Mouse (Mus musculus) hindbrain, embryonic 16.5 days (tissue): ENCODE measurements around the gene Bak1. TPM values are rescaled to one million over a fixed set of nuclear protein-coding genes. Genes with fewer than 3 reads are reported as not detected.

Experiments used
- ATAC-seq: fragments of 200-750 bp; cut with Nextera tagmentation; 2 replicates; pipeline ENCODE4 v1.8.0; 2017; ENCODE audit warnings: moderate TSS enrichment, moderate library complexity
- H3K27ac ChIP-seq: fragments of 300-500 bp; sonication (generic); 2 replicates; pipeline ENCODE4 v1.5.1; 2014; ENCODE audit warnings: low read depth, mild to moderate bottlenecking, control low read depth, low read length, moderate library complexity
- H3K27me3 ChIP-seq: fragments of 300-500 bp; sonication (generic); replicated peaks from 2 replicates; pipeline ENCODE4 v1.6.1; 2014; ENCODE audit warnings: low read length; ENCODE audit not compliant: control insufficient read depth, insufficient read depth
- H3K36me3 ChIP-seq: fragments of 300-500 bp; sonication (generic); 2 replicates; pipeline ENCODE4 v1.6.1; 2014; ENCODE audit warnings: mild to moderate bottlenecking, low read length, moderate library complexity, mixed read lengths; ENCODE audit not compliant: control insufficient read depth, insufficient read depth
- H3K4me1 ChIP-seq: fragments of 300-500 bp; sonication (generic); 2 replicates; pipeline ENCODE4 v1.6.1; 2014; ENCODE audit warnings: low read depth, low read length; ENCODE audit not compliant: control insufficient read depth, insufficient read depth
- H3K4me2 ChIP-seq: fragments of 300-500 bp; sonication (generic); 2 replicates; pipeline ENCODE4 v1.6.1; 2014; ENCODE audit warnings: mild to moderate bottlenecking, low read length, control low read depth, moderate library complexity
- H3K4me3 ChIP-seq: fragments of 300-500 bp; sonication (generic); 2 replicates; pipeline ENCODE4 v1.5.1; 2014; ENCODE audit warnings: mild to moderate bottlenecking, low read length, control low read depth, moderate library complexity
- H3K9ac ChIP-seq: fragments of 300-500 bp; sonication (generic); 2 replicates; pipeline ENCODE4 v1.6.1; 2014; ENCODE audit warnings: low read depth, mild to moderate bottlenecking, control low read depth, low read length, moderate library complexity
- H3K9me3 ChIP-seq: fragments of 300-500 bp; sonication (generic); 2 replicates; pipeline ENCODE4 v1.6.1; 2014; ENCODE audit warnings: mild to moderate bottlenecking, low read length, moderate library complexity; ENCODE audit not compliant: control insufficient read depth
- WGBS: fragments of 180-500 bp; shearing (Covaris S2); extraction: QIAGEN DNeasy Blood & Tissue Kit; methylation state at CpG from one replicate; pipeline ENCODE4 v1.1.7; 2014; 5-methylcytosine and 5-hydroxymethylcytosine counted together
- polyA plus RNA-seq: library from polyadenylated mRNA; unstranded; fragments of >200 nt; fragmentation: Nextera tagmentation; extraction: Ambion mirVana; gene quantifications from 2 replicates; pipeline ENCODE4 v1.2.1, GENCODE M21; 2015

Gene Bak1
- polyA plus RNA-seq, 1 experiment from 2014 or later = 4.1 TPM

- no peaks in the 10 kb centered on the region for H3K27me3 ChIP-seq
- H3K27ac ChIP-seq = no peak overlapping the region
- H3K4me3 ChIP-seq = no peak overlapping the region
- no peaks in the 10 kb centered on the region for H3K9me3 ChIP-seq
- ATAC-seq = no peak
- no peak overlapping the region for H3K9ac ChIP-seq
- H3K36me3 ChIP-seq = no peaks in the 10 kb centered on the region
- 41% methylated on average over 6 of the region's 6 CpGs for WGBS
- H3K4me1 ChIP-seq = no peaks in the 10 kb centered on the region; the same call in 1 of the 2 replicates
- no peak overlapping the region for H3K4me2 ChIP-seq
Measured at GRCm38 (mm10) chr17:27071630-27072029, 42.8 kb upstream of the Bak1 start.

- H3K27me3 ChIP-seq = no peaks in the 10 kb centered on the region
- H3K4me1 ChIP-seq = no peaks in the 10 kb centered on the region; the same call in 1 of the 2 replicates
- H3K36me3 ChIP-seq = no peaks in the 10 kb centered on the region
- H3K9me3 ChIP-seq = no peaks in the 10 kb centered on the region
- ATAC-seq = no peak
- no peak overlapping the region for H3K4me2 ChIP-seq
- WGBS = 92% methylated on average over 7 of the region's 7 CpGs
- H3K9ac ChIP-seq = no peak overlapping the region
- no peak overlapping the region for H3K27ac ChIP-seq
- no peak overlapping the region for H3K4me3 ChIP-seq
Measured at GRCm38 (mm10) chr17:27070913-27071312, 42.1 kb upstream of the Bak1 start.

- Histone ChIP-seq H3K9ac (no peak overlapping the region), H3K4me1 (no peaks in the 10 kb centered on the region; the same call in 1 of the 2 replicates), H3K27me3 (no peaks in the 10 kb centered on the region), H3K4me2 (no peak overlapping the region), H3K36me3 (no peaks in the 10 kb centered on the region), H3K27ac (no peak overlapping the region), H3K9me3 (no peaks in the 10 kb centered on the region), H3K4me3 (no peak overlapping the region)
- 79% methylated on average over 3 of the region's 5 CpGs for WGBS
- no peak for ATAC-seq
Measured at GRCm38 (mm10) chr17:27069071-27069470, 40.3 kb upstream of the Bak1 start.

GRCm38 (mm10) chr17:27066065-27066464 is 37.3 kb upstream of the Bak1 start:
- WGBS = 91% methylated on average over 7 of the region's 7 CpGs
- H3K4me3 ChIP-seq = no peak overlapping the region
- H3K9me3 ChIP-seq = no peaks in the 10 kb centered on the region
- no peak for ATAC-seq
- no peak overlapping the region for H3K27ac ChIP-seq
- H3K9ac ChIP-seq = no peak overlapping the region
- H3K4me1 ChIP-seq = no peaks in the 10 kb centered on the region
- H3K36me3 ChIP-seq = no peaks in the 10 kb centered on the region
- no peak overlapping the region for H3K4me2 ChIP-seq
- H3K27me3 ChIP-seq = no peaks in the 10 kb centered on the region

- H3K4me1 ChIP-seq = no peaks in the 10 kb centered on the region
- WGBS = 78% methylated on average over 2 of the region's 2 CpGs
- no peak overlapping the region for H3K4me3 ChIP-seq
- H3K27me3 ChIP-seq = peaks cover 4% of the 10 kb centered on the region; the same call in 1 of the 2 replicates
- H3K9ac ChIP-seq = no peak overlapping the region
- no peaks in the 10 kb centered on the region for H3K36me3 ChIP-seq
- no peak overlapping the region for H3K27ac ChIP-seq
- H3K4me2 ChIP-seq = no peak overlapping the region
- ATAC-seq = no peak
- H3K9me3 ChIP-seq = no peaks in the 10 kb centered on the region
Measured at GRCm38 (mm10) chr17:27064195-27064594, 35.4 kb upstream of the Bak1 start.

- Histone ChIP-seq H3K4me1 (no peaks in the 10 kb centered on the region), H3K36me3 (no peaks in the 10 kb centered on the region), H3K4me2 (no peak overlapping the region), H3K9me3 (no peaks in the 10 kb centered on the region), H3K4me3 (no peak overlapping the region), H3K27ac (no peak overlapping the region), H3K9ac (no peak overlapping the region), H3K27me3 (peaks cover 8% of the 10 kb centered on the region)
- ATAC-seq = no peak
- 56% methylated on average over 6 of the region's 6 CpGs for WGBS
Measured at GRCm38 (mm10) chr17:27063717-27064116, 34.9 kb upstream of the Bak1 start.

GRCm38 (mm10) chr17:27062684-27063083 is 33.9 kb upstream of the Bak1 start:
- H3K4me3 ChIP-seq = no peak overlapping the region
- H3K4me2 ChIP-seq = no peak overlapping the region
- peaks cover 17% of the 10 kb centered on the region for H3K27me3 ChIP-seq
- H3K4me1 ChIP-seq = no peaks in the 10 kb centered on the region; the same call in 1 of the 2 replicates
- no peaks in the 10 kb centered on the region for H3K9me3 ChIP-seq
- WGBS = 92% methylated on average over 7 of the region's 7 CpGs
- no peak overlapping the region for H3K27ac ChIP-seq
- no peak for ATAC-seq
- H3K9ac ChIP-seq = no peak overlapping the region
- no peaks in the 10 kb centered on the region for H3K36me3 ChIP-seq

GRCm38 (mm10) chr17:27061727-27062126 is 32.9 kb upstream of the Bak1 start:
- Histone ChIP-seq H3K9ac (no peak overlapping the region), H3K9me3 (no peaks in the 10 kb centered on the region), H3K4me2 (no peak overlapping the region), H3K36me3 (no peaks in the 10 kb centered on the region), H3K4me1 (peaks cover 9% of the 10 kb centered on the region; the same call in 1 of the 2 replicates), H3K4me3 (no peak overlapping the region), H3K27me3 (peaks cover 25% of the 10 kb centered on the region), H3K27ac (no peak overlapping the region)
- 90% methylated on average over 3 of the region's 3 CpGs for whole genome bisulfite sequencing
- no peak for ATAC-seq

GRCm38 (mm10) chr17:27060698-27061097 is 31.9 kb upstream of the Bak1 start:
- 83% methylated on average over 7 of the region's 8 CpGs for WGBS
- H3K4me1 ChIP-seq = peaks cover 12% of the 10 kb centered on the region; the same call in 1 of the 2 replicates
- no peak overlapping the region for H3K4me3 ChIP-seq
- no peak overlapping the region for H3K4me2 ChIP-seq
- no peak overlapping the region for H3K27ac ChIP-seq
- no peaks in the 10 kb centered on the region for H3K9me3 ChIP-seq
- ATAC-seq = no peak
- no peaks in the 10 kb centered on the region for H3K36me3 ChIP-seq
- no peak overlapping the region for H3K9ac ChIP-seq
- H3K27me3 ChIP-seq = peaks cover 31% of the 10 kb centered on the region
